Mouse (Mus musculus) right cerebral cortex, postnatal 25 days (tissue): ENCODE results near the gene Tmem131l.
A peak's percentile ranks its signal among the peaks of the same experiment; 100 is the strongest.

ENCODE experiments used
- DNase-seq: peaks from one replicate; pipeline ENCODE4 v3.0.0; 2022

Gene Tmem131l

GRCm38 (mm10) chr3:84039646-84040475 is at the start of gene Tmem131l:
TSS of gene Tmem131l (minus strand) at chr3:84040175.
- DNase-seq = peak; percentile 69

- no peak for DNase-seq
Observed at GRCm38 (mm10) chr3:84086921-84087320, 46.9 kb upstream of the Tmem131l start.

- DNase-seq = no peak
Observed at GRCm38 (mm10) chr3:84086337-84086736, 46.4 kb upstream of the Tmem131l start.

- DNase-seq = no peak
Observed at GRCm38 (mm10) chr3:84085429-84085828, 45.5 kb upstream of the Tmem131l start.

- DNase-seq = no peak
Observed at GRCm38 (mm10) chr3:84081208-84081722, 41.3 kb upstream of the Tmem131l start.

GRCm38 (mm10) chr3:84080074-84080473 is 40.1 kb upstream of the Tmem131l start:
- DNase-seq = no peak

GRCm38 (mm10) chr3:84077505-84077904 is 37.5 kb upstream of the Tmem131l start:
- DNase-seq = no peak

GRCm38 (mm10) chr3:84076543-84077332 is 36.8 kb upstream of the Tmem131l start:
- no peak for DNase-seq

GRCm38 (mm10) chr3:84075516-84075915 is 35.5 kb upstream of the Tmem131l start:
- DNase-seq = no peak

- DNase-seq = no peak
Observed at GRCm38 (mm10) chr3:84074777-84075176, 34.8 kb upstream of the Tmem131l start.

GRCm38 (mm10) chr3:84071641-84072040 is 31.7 kb upstream of the Tmem131l start:
- no peak for DNase-seq

- DNase-seq = no peak
Observed at GRCm38 (mm10) chr3:84070811-84071210, 30.8 kb upstream of the Tmem131l start.

- no peak for DNase-seq
Observed at GRCm38 (mm10) chr3:84068831-84069709, 29.1 kb upstream of the Tmem131l start.

- DNase-seq = no peak
Observed at GRCm38 (mm10) chr3:84065825-84066224, 25.9 kb upstream of the Tmem131l start.

GRCm38 (mm10) chr3:84063369-84063914 is 23.5 kb upstream of the Tmem131l start:
- no peak for DNase-seq

GRCm38 (mm10) chr3:84061523-84062453 is 21.8 kb upstream of the Tmem131l start:
- DNase-seq = no peak

GRCm38 (mm10) chr3:84060946-84061345 is 21.0 kb upstream of the Tmem131l start:
- no peak for DNase-seq

- no peak for DNase-seq
Observed at GRCm38 (mm10) chr3:84060128-84060527, 20.2 kb upstream of the Tmem131l start.

- no peak for DNase-seq
Observed at GRCm38 (mm10) chr3:84059676-84060075, 19.7 kb upstream of the Tmem131l start.

- DNase-seq = no peak
Observed at GRCm38 (mm10) chr3:84059261-84059660, 19.3 kb upstream of the Tmem131l start.

GRCm38 (mm10) chr3:84048729-84049175 is 8.8 kb upstream of the Tmem131l start:
- DNase-seq = no peak
